Mouse (Mus musculus) layer of hippocampus, adult 9-10 months (tissue): ENCODE measurements at regions not wholly inside any gene's neighbourhood (a gene's known extent, or its start where the extent isn't known, plus 50 kb on each side); places are given as distances from the start of the nearest gene placed in this dataset.

ENCODE experiments used
- DNase-seq: peaks from one replicate; pipeline ENCODE4 v3.0.0; 2022; ENCODE audit warnings: low spot score

GRCm38 (mm10) chr7:83245867-83246266, 338.9 kb upstream of the Tmc3 start:
- DNase-seq: no peak

- no peak for DNase-seq
These were observed 332.6 kb upstream of the Tmc3 start for GRCm38 (mm10) chr7:83251995-83252563.

- DNase-seq: no peak
These were observed 331.7 kb upstream of the Tmc3 start for GRCm38 (mm10) chr7:83253001-83253400.

GRCm38 (mm10) chr7:83253432-83253831, 331.3 kb upstream of the Tmc3 start:
- no peak for DNase-seq

- DNase-seq: no peak
These were observed 330.3 kb upstream of the Tmc3 start for GRCm38 (mm10) chr7:83254411-83254810.

- no peak for DNase-seq
These were observed 328.4 kb upstream of the Tmc3 start for GRCm38 (mm10) chr7:83256236-83256784.

- DNase-seq: no peak
These were observed 326.3 kb upstream of the Tmc3 start for GRCm38 (mm10) chr7:83258363-83258916.

GRCm38 (mm10) chr7:83261489-83261888, 323.2 kb upstream of the Tmc3 start:
- DNase-seq: no peak

- DNase-seq: no peak
These were observed 294.6 kb upstream of the Tmc3 start for GRCm38 (mm10) chr7:83289915-83290773.

- no peak for DNase-seq
These were observed 277.6 kb upstream of the Tmc3 start for GRCm38 (mm10) chr7:83307112-83307511.

GRCm38 (mm10) chr7:83312172-83312571, 272.6 kb upstream of the Tmc3 start:
- no peak for DNase-seq

- DNase-seq: no peak
These were observed 254.8 kb upstream of the Tmc3 start for GRCm38 (mm10) chr7:83329809-83330412.

- no peak for DNase-seq
These were observed 237.5 kb upstream of the Tmc3 start for GRCm38 (mm10) chr7:83347103-83347754.

- DNase-seq: no peak
These were observed 215.5 kb upstream of the Tmc3 start for GRCm38 (mm10) chr7:83369191-83369590.

GRCm38 (mm10) chr7:83369605-83370004, 215.1 kb upstream of the Tmc3 start:
- no peak for DNase-seq

GRCm38 (mm10) chr7:83376826-83377225, 207.9 kb upstream of the Tmc3 start:
- DNase-seq: no peak

GRCm38 (mm10) chr7:83381381-83382181, 203.1 kb upstream of the Tmc3 start:
- DNase-seq: peak; percentile 35

GRCm38 (mm10) chr7:83382803-83383363, 201.8 kb upstream of the Tmc3 start:
- DNase-seq: peak; percentile 50

- DNase-seq: no peak
These were observed 193.3 kb upstream of the Tmc3 start for GRCm38 (mm10) chr7:83391388-83391787.

- DNase-seq: no peak
These were observed 192.5 kb upstream of the Tmc3 start for GRCm38 (mm10) chr7:83392181-83392580.

GRCm38 (mm10) chr7:83392625-83393024, 192.1 kb upstream of the Tmc3 start:
- no peak for DNase-seq
